Mouse (Mus musculus) embryonic fibroblast, embryonic 13.5 days (primary cell): ENCODE results near the gene Nr1h2. TPM values are rescaled to one million over a fixed set of nuclear protein-coding genes. Genes with fewer than 3 reads are reported as not detected.

Source experiments
- H3K27ac ChIP-seq: 2 replicates; pipeline ENCODE4 v1.5.1; 2012; ENCODE audit warnings: low read length, control low read depth, inconsistent platforms; ENCODE audit not compliant: insufficient read depth
- H3K4me1 ChIP-seq: 2 replicates; pipeline ENCODE4 v1.6.1; 2011; ENCODE audit warnings: low read length; ENCODE audit not compliant: control insufficient read depth, insufficient read depth
- H3K4me3 ChIP-seq: 2 replicates; pipeline ENCODE4 v1.5.1; 2011; ENCODE audit warnings: mild to moderate bottlenecking, control low read depth, low read length; ENCODE audit not compliant: insufficient read depth
- CTCF ChIP-seq: IDR thresholded peaks from 2 replicates; pipeline ENCODE4 v1.5.1; 2011; ENCODE audit warnings: mild to moderate bottlenecking, control low read depth, low read length, moderate library complexity, borderline replicate concordance; ENCODE audit not compliant: insufficient read depth
- POLR2A ChIP-seq: IDR thresholded peaks from 2 replicates; pipeline ENCODE4 v1.6.1; 2011; ENCODE audit warnings: low read depth, mild to moderate bottlenecking, control low read depth, low read length, moderate library complexity
- polyA plus RNA-seq: library from polyadenylated mRNA; stranded (reverse); fragments of >200 nt; gene quantifications from 2 replicates; pipeline ENCODE4 v1.2.4, GENCODE M21; 2011; ENCODE audit warnings: low read depth; ENCODE audit not compliant: missing spikeins, insufficient read length

The Nr1h2 gene
- polyA plus RNA-seq, 1 experiment, result 58.4 TPM

DNA sequence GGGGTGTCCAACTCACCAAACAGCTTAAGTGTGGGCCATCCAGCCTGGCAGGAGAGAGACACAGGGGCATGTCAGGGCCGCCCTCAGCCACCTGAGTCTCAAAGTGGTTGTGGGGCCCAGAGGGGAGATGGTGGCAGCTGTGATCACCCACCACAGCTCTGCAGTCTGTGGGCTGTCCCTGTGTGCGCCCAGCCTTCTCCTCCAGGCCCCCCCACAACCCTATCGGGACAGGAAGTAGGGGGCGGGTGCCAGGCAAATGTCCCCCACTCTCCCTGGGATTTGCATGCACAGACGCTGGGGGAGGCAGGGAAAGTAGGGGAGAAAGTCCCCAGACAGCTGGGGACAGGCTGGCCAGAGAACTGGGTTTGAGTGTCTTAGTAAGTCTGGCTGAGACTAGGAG lies 22.5 kb downstream of the Nr1h2 start:
- no peak overlapping the region for H3K27ac ChIP-seq
- no peak overlapping the region for H3K4me3 ChIP-seq
- no peak for TF ChIP-seq CTCF
- no peak for TF ChIP-seq POLR2A
- H3K4me1 ChIP-seq, result no peaks in the 10 kb centered on the region

DNA sequence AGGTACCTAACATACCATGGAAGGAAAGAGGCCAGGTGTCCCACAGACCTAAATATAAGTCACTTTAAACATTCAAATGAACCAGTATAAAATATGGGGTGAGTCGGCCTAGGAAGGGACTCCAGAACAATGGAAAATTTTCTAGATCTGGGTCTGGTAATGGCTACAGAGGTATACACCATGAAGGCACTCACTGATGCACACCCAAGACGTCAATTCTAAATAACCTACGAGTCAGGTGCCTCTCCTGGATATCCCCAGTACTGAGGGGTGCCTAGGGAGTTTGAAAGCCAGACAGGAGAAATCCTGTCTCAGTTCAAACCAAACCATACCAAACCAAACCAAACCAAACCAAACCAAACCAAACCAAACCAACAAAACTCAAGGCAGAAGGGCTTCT lies 23.2 kb downstream of the Nr1h2 start:
- no peak overlapping the region for H3K27ac ChIP-seq
- H3K4me3 ChIP-seq, result no peak overlapping the region
- TF ChIP-seq POLR2A (no peak), CTCF (no peak)
- H3K4me1 ChIP-seq, result 0 out of 2 replicates have a peak, but pooled peaks cover under 1% of the 10 kb centered on the region

GRCm38 (mm10) chr7:44529518-44529917 lies 24.2 kb downstream of the Nr1h2 start:
- 0 out of 2 replicates have a peak, but pooled peaks cover 5% of the 10 kb centered on the region for H3K4me1 ChIP-seq
- H3K4me3 ChIP-seq, result no peak overlapping the region
- TF ChIP-seq CTCF, result no peak
- no peak overlapping the region for H3K27ac ChIP-seq

DNA sequence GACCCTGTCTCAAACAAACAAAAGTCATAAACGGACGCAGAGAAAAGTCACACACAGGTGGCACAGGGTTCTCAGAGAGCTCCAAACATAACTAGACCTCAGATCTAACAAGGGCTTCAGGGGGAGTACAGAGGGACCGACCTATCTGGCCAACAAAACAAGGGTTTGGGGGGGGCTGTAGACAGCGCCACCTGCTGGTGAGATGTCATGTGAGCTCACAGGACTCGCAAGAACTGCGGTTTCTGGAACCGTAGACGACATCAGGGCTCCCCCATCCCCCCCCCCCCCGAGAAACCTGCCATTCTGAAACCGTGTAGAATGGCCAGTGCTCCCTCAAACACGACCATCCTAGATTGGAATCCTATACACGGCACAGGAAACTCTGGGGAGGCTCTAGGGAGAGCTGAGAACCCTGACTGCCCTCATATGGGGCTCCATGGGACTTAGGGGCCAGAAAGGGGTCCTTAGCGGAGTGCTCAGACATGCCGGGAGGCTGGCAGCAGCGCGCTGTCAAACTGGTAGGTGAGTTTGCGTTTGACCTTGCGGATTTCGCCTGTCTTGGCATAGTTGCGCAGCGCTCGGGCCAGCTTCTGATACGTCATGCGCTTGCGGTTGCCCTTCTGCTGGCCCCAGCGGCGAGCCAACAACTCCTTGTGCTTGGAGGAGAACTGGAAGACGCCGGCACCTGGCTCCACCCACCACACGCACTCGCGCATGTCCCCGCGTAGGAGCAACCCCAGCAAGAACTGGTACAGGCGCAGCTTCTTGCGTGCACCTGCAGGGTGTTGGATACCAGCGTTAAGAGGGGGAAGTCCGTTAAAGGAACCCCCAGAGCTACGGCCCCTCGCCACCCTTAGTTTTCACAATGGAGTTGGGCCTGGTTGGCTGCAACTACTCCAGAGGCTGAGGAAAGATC lies 26.0 kb downstream of the Nr1h2 start:
- TF ChIP-seq POLR2A (peak; percentile 23; the same call in 1 of the 2 replicates), CTCF (peak; percentile 71; the same call in 1 of the 2 replicates)
- H3K4me3 ChIP-seq, result peak overlapping the region; percentile 14
- H3K27ac ChIP-seq, result no peak overlapping the region

DNA sequence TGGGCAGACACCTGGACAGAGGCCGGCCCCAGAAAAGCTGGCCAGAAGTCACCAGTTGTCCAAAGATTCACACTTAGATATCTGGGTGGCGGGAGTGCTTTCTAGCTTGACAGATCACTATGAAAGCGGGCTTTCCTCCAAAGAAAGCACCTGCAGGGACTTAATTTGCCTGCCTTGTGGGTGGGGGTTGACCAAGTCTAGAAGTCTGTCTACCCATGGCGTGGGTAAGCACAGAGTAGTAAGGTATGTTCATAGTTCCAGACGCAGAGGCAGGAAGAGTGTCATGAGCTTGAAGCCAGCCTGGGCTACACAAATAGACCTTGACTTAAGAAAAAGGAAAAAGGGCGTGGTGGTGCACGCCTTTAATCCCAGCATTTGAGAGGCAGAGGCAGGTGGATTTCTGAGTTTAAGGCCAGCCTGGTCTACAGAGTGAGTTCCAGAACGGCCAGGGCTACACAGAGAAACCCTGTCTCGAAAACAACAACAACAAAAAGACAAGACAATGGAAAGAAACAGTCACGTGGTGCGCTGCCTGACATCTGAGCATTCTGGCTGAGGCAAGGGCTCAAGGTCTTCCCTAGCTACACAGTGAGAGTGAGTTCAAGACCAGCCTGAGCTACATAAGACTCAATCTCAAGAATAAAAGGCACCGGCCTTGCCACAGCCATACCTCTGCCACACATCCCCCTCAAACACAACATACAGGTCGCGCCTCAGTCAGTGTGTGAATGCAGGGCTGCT lies 27.2 kb downstream of the Nr1h2 start:
- H3K4me1 ChIP-seq, result 0 out of 2 replicates have a peak, but pooled peaks cover 5% of the 10 kb centered on the region
- TF ChIP-seq POLR2A (no peak), CTCF (no peak)
- no peak overlapping the region for H3K27ac ChIP-seq
- H3K4me3 ChIP-seq, result no peak overlapping the region

More for the DNA sequence above, 26.0 kb downstream of the Nr1h2 start:
- 0 out of 2 replicates have a peak, but pooled peaks cover 5% of the 10 kb centered on the region for H3K4me1 ChIP-seq

DNA sequence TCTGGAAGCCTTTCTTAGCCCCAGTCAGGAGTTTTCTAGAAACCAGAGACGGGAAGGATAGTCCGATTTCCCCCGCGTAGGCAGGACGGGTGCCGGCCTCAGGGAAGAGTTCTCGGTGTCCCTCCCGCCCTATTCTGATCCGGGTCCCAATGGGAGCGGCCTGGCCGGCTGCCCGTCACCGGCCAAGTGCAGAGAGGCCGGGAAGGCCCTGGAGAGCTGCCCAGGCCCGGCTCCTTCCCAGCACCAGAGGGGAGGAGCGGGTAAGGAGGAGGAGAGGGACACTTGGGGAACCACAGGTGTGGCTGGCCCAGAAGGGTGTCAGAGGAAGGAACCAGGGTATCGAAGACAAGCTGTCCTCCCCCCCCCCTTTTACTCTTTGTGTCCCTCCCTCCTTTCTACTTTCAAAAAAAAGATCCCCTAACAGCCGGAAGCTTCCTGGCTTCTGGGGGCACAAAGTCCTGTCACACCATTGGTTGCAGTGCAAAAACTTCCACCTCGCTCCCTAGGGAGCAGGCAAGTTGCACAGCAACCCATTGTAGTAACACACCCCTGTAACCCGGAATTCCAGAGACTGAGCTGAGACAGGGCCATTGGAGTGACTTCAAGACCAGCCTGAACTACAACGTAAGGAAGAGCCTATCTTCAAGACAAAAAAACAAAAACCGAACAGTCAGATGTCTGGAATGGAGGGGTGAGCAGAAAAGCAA lies 28.5 kb downstream of the Nr1h2 start:
- no peak overlapping the region for H3K4me3 ChIP-seq
- no peak overlapping the region for H3K27ac ChIP-seq
- 0 out of 2 replicates have a peak, but pooled peaks cover 5% of the 10 kb centered on the region for H3K4me1 ChIP-seq
- TF ChIP-seq CTCF (no peak), POLR2A (no peak)

GRCm38 (mm10) chr7:44524502-44524901 lies 29.2 kb downstream of the Nr1h2 start, which contains the start of gene Mybpc2:
TSS of gene Mybpc2 (minus strand) at chr7:44524656.
- H3K27ac ChIP-seq, result no peak within 1 kb of the TSS
- 0 out of 2 replicates have a peak, but pooled peaks cover 5% of the 10 kb centered on the region for H3K4me1 ChIP-seq
- no peak within 1 kb of the TSS for H3K4me3 ChIP-seq
- TF ChIP-seq POLR2A, result no peak
- TF ChIP-seq CTCF, result no peak

DNA sequence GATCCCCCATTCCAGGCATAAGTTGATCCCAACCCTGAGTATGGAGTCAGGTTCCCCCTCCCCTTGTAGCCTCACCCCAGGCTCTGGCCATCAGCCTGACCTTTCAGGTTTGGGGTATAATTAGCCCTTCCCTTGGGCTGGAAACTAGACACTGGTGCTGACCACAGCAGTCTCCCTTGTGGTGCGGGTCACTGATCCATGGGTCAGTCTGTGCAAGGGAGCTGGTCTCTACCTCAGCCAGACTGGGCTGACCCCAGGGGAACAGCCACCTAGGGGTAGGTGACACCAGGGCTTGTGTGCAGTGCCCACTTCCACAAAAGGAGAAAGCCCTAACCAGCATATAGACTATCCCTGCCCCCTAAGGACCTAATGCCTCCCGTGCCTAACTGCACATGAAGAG lies 30.7 kb downstream of the Nr1h2 start:
- Histone ChIP-seq H3K4me3 (no peak overlapping the region), H3K27ac (no peak overlapping the region), H3K4me1 (0 out of 2 replicates have a peak, but pooled peaks cover 5% of the 10 kb centered on the region)
- no peak for TF ChIP-seq POLR2A
- no peak for TF ChIP-seq CTCF

DNA sequence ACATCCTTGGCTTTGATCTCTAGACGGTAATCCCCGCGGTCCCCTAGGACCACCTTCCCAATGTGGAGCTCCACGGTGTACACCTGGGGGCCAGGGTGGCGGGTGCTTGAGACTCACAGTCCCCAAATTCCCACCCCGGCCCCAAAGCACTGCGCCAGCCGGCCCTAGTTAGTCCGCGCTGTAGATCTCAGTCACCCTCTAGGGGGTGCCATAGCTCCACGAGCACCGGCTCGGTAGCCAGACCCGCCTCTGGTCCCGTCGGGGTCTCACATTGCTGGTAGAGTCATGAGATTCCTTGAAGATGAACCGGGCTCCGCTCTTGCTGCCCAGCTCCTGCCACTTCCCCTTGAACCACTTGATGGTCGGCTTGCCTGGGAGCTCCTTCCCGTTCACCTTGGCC lies 32.0 kb downstream of the Nr1h2 start:
- no peak for TF ChIP-seq POLR2A
- peak; percentile 36; the same call in 1 of the 2 replicates for TF ChIP-seq CTCF
- no peak overlapping the region for H3K4me3 ChIP-seq
- H3K27ac ChIP-seq, result no peak overlapping the region
- 0 out of 2 replicates have a peak, but pooled peaks cover 5% of the 10 kb centered on the region for H3K4me1 ChIP-seq

DNA sequence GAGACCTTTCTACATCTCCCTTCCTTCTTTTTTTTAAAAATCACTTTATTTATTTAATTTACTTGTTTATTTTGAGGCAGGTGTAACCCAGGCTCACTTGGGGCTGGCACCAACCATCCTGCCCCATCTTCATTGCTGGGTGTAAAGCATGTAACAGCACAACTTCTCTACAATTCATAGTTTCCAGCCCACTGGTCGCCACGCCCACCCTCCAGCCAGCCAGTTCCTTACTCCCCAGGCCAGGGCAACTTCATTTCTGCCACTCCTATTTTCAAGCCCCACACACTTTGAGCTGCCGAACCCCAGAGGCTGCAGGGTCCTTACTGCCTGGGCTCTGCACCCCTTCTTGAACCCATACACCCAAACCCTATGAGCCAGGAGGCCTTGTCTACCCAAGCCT lies 32.8 kb downstream of the Nr1h2 start:
- TF ChIP-seq POLR2A, result no peak
- TF ChIP-seq CTCF, result no peak
- no peak overlapping the region for H3K27ac ChIP-seq
- H3K4me1 ChIP-seq, result 0 out of 2 replicates have a peak, but pooled peaks cover 5% of the 10 kb centered on the region
- H3K4me3 ChIP-seq, result no peak overlapping the region
